Mouse (Mus musculus) spleen, postnatal 4 days (tissue): ENCODE results near the gene Ephb2.

Experiments
- DNase-seq, 2 experiments: peaks; one replicate each; pipeline ENCODE4 v3.0.0; 2022; ENCODE audit warnings: low spot score in 2 of 2

The Ephb2 gene

GRCm38 (mm10) chr4:136761713-136762380 lies 73.9 kb downstream of the Ephb2 start:
- DNase-seq = no peak

- no peak for DNase-seq
These were observed 74.9 kb downstream of the Ephb2 start for GRCm38 (mm10) chr4:136760882-136761281.

- no peak for DNase-seq
These were observed 78.7 kb downstream of the Ephb2 start for GRCm38 (mm10) chr4:136757096-136757495.

GRCm38 (mm10) chr4:136756486-136756885 lies 79.3 kb downstream of the Ephb2 start:
- no peak for DNase-seq

GRCm38 (mm10) chr4:136755364-136755811 lies 80.4 kb downstream of the Ephb2 start:
- DNase-seq = no peak

- DNase-seq = no peak
These were observed 81.5 kb downstream of the Ephb2 start for GRCm38 (mm10) chr4:136754256-136754655.

- DNase-seq = no peak
These were observed 84.3 kb downstream of the Ephb2 start for GRCm38 (mm10) chr4:136751355-136752020.

- DNase-seq = no peak
These were observed 85.0 kb downstream of the Ephb2 start for GRCm38 (mm10) chr4:136750578-136751338.

GRCm38 (mm10) chr4:136749851-136750577 lies 85.8 kb downstream of the Ephb2 start:
- DNase-seq = no peak

GRCm38 (mm10) chr4:136749431-136749830 lies 86.4 kb downstream of the Ephb2 start:
- no peak for DNase-seq

- DNase-seq = no peak
These were observed 86.9 kb downstream of the Ephb2 start for GRCm38 (mm10) chr4:136748842-136749392.

GRCm38 (mm10) chr4:136746516-136746915 lies 89.3 kb downstream of the Ephb2 start:
- DNase-seq = no peak

GRCm38 (mm10) chr4:136742677-136743076 lies 93.1 kb downstream of the Ephb2 start:
- DNase-seq = no peak

GRCm38 (mm10) chr4:136741840-136742239 lies 93.9 kb downstream of the Ephb2 start:
- no peak for DNase-seq

- DNase-seq = no peak
These were observed 94.8 kb downstream of the Ephb2 start for GRCm38 (mm10) chr4:136740963-136741362.

GRCm38 (mm10) chr4:136739189-136739588 lies 96.6 kb downstream of the Ephb2 start:
- no peak for DNase-seq

- DNase-seq = no peak
These were observed 97.5 kb downstream of the Ephb2 start for GRCm38 (mm10) chr4:136738291-136738690.

- DNase-seq = no peak
These were observed 99.9 kb downstream of the Ephb2 start for GRCm38 (mm10) chr4:136735856-136736255.

- DNase-seq = no peak
These were observed 101.5 kb downstream of the Ephb2 start for GRCm38 (mm10) chr4:136734210-136734803.

GRCm38 (mm10) chr4:136733217-136733865 lies 102.4 kb downstream of the Ephb2 start:
- no peak for DNase-seq
